Mouse (Mus musculus) CH12.LX (cell line): Measurements from ENCODE around the gene Ssbp4.

Source experiments
- CTCF ChIP-seq, 2 experiments: IDR thresholded peaks in 1 of 2; conservative IDR thresholded peaks in 1 of 2; 2 replicates each; pipeline ENCODE4 v1.5.1; 2011 to 2012; ENCODE audit warnings: low read depth in 2 of 2, low read length in 2 of 2, improper control_type of control experiment in 1 of 2, inconsistent platforms in 1 of 2, mild to moderate bottlenecking in 1 of 2, moderate library complexity in 1 of 2
- NRF1 ChIP-seq: IDR thresholded peaks from 2 replicates; pipeline ENCODE4 v1.6.1; 2014; ENCODE audit warnings: low read depth, mild to moderate bottlenecking, inconsistent platforms, low read length, improper control_type of control experiment, moderate library complexity
- POLR2A ChIP-seq: IDR thresholded peaks from 2 replicates; pipeline ENCODE4 v1.6.1; 2011; ENCODE audit warnings: low read depth, mild to moderate bottlenecking, improper control_type of control experiment, low read length
- SIN3A ChIP-seq: IDR thresholded peaks from 2 replicates; pipeline ENCODE4 v1.6.1; 2012; ENCODE audit warnings: low read length, improper control_type of control experiment, inconsistent platforms
- UBTF ChIP-seq: IDR thresholded peaks from 2 replicates; pipeline ENCODE4 v1.6.1; 2012; ENCODE audit warnings: low read depth, mild to moderate bottlenecking, inconsistent platforms, low read length, improper control_type of control experiment, moderate library complexity
- ZKSCAN1 ChIP-seq: IDR thresholded peaks from 2 replicates; pipeline ENCODE4 v1.6.1; 2012; ENCODE audit warnings: low read depth, inconsistent platforms, low read length, improper control_type of control experiment, borderline replicate concordance
- ZNF384 ChIP-seq: IDR thresholded peaks from 2 replicates; pipeline ENCODE4 v1.6.1; 2012; ENCODE audit warnings: low read depth, low read length, improper control_type of control experiment, inconsistent platforms

DNA sequence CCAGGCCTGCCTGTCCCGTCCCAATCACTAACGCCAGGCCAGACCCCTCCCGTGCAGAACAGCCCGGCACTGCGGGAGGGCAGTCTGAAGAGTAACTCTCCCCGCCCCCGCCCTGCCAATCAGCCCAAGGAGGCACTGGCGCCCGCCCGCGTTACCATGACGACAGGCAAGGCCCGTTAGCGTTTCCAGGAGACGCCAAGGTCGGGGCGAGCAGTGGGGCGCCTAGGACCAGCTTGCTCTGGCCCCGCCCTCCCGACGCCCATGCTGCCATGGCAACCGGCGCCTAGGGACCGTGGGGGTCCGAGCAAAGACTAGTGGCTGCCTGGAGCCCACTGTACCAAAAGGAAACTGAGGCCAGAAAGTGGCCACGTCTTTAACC lies 7.4 kb downstream of the Ssbp4 start:
- TF ChIP-seq POLR2A (no peak), ZKSCAN1 (no peak), ZNF384 (no peak), CTCF (conservative IDR thresholded peaks at IDR 0.05 in 1 of 2, IDR thresholded peaks at IDR 0.05 in 1 of 2; ENCODE audit: low read depth in 2 of 2, low read length in 2 of 2) (no peak), UBTF (no peak), SIN3A (no peak), NRF1 (no peak)
